Mouse (Mus musculus) embryo, embryonic 10 days (tissue): ENCODE measurements around the gene Fbxo10.
"Not testable (repeated sequence)": the region's sequence is repeated elsewhere in the genome, so short reads cannot be mapped to it uniquely, and the experiment has no call there.

ENCODE experiments used
- DNase-seq: peaks from one replicate; pipeline ENCODE4 v3.0.0-alpha.2; 2015; ENCODE audit warnings: low spot score

Fbxo10 gene

GRCm38 (mm10) chr4:45000001-45000400 is 84.4 kb downstream of the Fbxo10 start:
- no peak for DNase-seq

GRCm38 (mm10) chr4:44998071-44998470 is 86.3 kb downstream of the Fbxo10 start:
- no peak for DNase-seq

GRCm38 (mm10) chr4:44994776-44995175 is 89.6 kb downstream of the Fbxo10 start:
- no peak for DNase-seq

GRCm38 (mm10) chr4:44993847-44994246 is 90.6 kb downstream of the Fbxo10 start:
- DNase-seq = no peak

GRCm38 (mm10) chr4:44993179-44993578 is 91.2 kb downstream of the Fbxo10 start:
- not testable (repeated sequence) for DNase-seq

GRCm38 (mm10) chr4:44992330-44992729 is 92.1 kb downstream of the Fbxo10 start:
- DNase-seq = not testable (repeated sequence)

GRCm38 (mm10) chr4:44990560-44990959 is 93.8 kb downstream of the Fbxo10 start:
- no peak for DNase-seq
